Mouse (Mus musculus) bone marrow, adult 2 months (tissue): ENCODE data around the gene Acyp1.

Source experiments
- CTCF ChIP-seq: fragments of 200-500 bp; IDR thresholded peaks from 2 replicates; pipeline ENCODE4 v1.5.1; 2011; ENCODE audit warnings: low read length, control low read depth; ENCODE audit not compliant: control insufficient read depth, insufficient read depth
- POLR2A ChIP-seq: fragments of 200-500 bp; IDR thresholded peaks from 2 replicates; pipeline ENCODE4 v1.6.1; 2011; ENCODE audit warnings: low read depth, mild to moderate bottlenecking, control low read depth, low read length, borderline replicate concordance; ENCODE audit not compliant: control insufficient read depth

GRCm38 (mm10) chr12:85337567-85338311, 49.5 kb upstream of the Acyp1 start:
- TF ChIP-seq CTCF (no peak), POLR2A (no peak)
